Comparison of ENCODE assay signal across 19 mouse cellular contexts in the genomic region with DNA sequence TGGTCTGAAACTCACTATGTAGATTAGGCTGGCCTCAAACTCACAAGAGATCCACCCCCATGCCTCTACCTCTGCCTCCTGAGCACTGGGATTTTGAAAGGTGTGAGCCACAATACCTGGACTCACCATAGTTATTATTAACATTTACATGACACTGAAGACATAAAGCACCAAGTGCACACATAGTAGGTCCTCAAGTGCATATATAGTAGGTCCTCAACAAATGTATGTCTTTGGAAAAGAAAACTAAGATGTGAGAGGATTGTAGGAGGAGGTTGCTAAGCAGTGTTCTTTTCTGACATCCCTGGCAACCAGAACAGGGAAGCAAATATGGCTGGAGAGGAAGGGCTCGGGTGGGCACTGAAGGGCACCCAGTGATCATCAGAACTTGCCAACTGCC.
"Had no signal": no experiment of that assay in that cellular context is flagged by ENCODE, and none has a peak within 500 bp of the region (broad histone marks: within the 10 kb centered on the region; RNA-seq: fewer than 3 reads in every experiment).

No protein-coding gene starts in this region.

- H3K4me2 ChIP-seq: midbrain, embryonic 12.5 days; midbrain, embryonic 15.5 days; neural tube, embryonic 12.5 days; neural tube, embryonic 15.5 days had no signal

- H3K4me1 ChIP-seq: midbrain, embryonic 15.5 days had no signal

- H3K9me3 ChIP-seq: midbrain, embryonic 12.5 days; midbrain, embryonic 15.5 days; neural tube, embryonic 12.5 days; neural tube, embryonic 15.5 days had no signal

- H3K4me3 ChIP-seq: layer of hippocampus, adult 2 months; left cerebral cortex, adult 2 months; midbrain, embryonic 12.5 days; midbrain, embryonic 15.5 days; neural tube, embryonic 12.5 days; neural tube, embryonic 15.5 days had no signal

- H3K27ac ChIP-seq: kidney, postnatal 0 days; layer of hippocampus, adult 2 months; left cerebral cortex, adult 2 months; liver, embryonic 14.5 days; midbrain, embryonic 12.5 days; midbrain, embryonic 15.5 days; neural tube, embryonic 12.5 days; neural tube, embryonic 15.5 days had no signal

- DNase-seq: kidney, adult 2 months; kidney, postnatal 25 days; layer of hippocampus, postnatal 36 days; lung, adult 2 months; lung, postnatal 14 days; lung, postnatal 4 days; retina, postnatal 1 day; right cerebral cortex, postnatal 25 days; thymus, adult 2 months; thymus, postnatal 14 days; thymus, postnatal 4 days had no signal

- ATAC-seq: midbrain, embryonic 15.5 days had no signal

- H3K36me3 ChIP-seq: midbrain, embryonic 12.5 days; midbrain, embryonic 15.5 days; neural tube, embryonic 12.5 days; neural tube, embryonic 15.5 days had no signal

- H3K9ac ChIP-seq: liver, embryonic 14.5 days; midbrain, embryonic 12.5 days; midbrain, embryonic 15.5 days; neural tube, embryonic 12.5 days; neural tube, embryonic 15.5 days had no signal
